Mouse (Mus musculus) adipose tissue, adult 10 weeks (tissue): ENCODE results near the gene Olfr370. TPM values are rescaled to one million over a fixed set of nuclear protein-coding genes. Genes with fewer than 3 reads are reported as not detected.

Experiments
- polyA plus RNA-seq: library from polyadenylated mRNA; stranded (reverse); fragments of 350-450 nt; fragmentation: Illumina TruSeq; extraction: RNeasy Lipid Tissue Mini Kit (QIAGEN cat#74804); gene quantifications from one replicate; pipeline ENCODE4 v1.2.3, GENCODE M21; 2014; ENCODE audit warnings: low read depth, low replicate concordance

The Olfr370 gene
- polyA plus RNA-seq = not detected

DNA sequence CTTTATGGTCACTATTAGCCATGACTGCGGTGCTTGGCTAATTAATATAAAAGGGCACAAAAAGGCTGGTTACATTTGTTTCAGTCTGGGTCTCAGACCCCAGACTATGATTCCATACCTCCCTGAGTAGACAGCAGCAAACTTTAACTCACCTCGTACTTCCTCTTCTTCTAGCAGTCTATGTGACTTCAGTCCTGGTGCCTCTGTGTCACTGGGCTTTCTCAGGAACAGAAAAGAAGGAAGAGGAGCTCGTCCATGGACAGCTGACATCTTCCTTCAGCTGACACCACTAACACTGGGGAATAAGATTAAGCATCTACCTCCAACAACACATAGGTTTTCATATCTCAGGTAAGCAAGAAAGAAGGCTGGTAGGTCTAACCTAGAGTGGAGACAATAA is at the start of gene Olfr370:
Gene Olfr370 (plus strand): TSS at position 45 of the 400 bp plus-strand sequence.

DNA sequence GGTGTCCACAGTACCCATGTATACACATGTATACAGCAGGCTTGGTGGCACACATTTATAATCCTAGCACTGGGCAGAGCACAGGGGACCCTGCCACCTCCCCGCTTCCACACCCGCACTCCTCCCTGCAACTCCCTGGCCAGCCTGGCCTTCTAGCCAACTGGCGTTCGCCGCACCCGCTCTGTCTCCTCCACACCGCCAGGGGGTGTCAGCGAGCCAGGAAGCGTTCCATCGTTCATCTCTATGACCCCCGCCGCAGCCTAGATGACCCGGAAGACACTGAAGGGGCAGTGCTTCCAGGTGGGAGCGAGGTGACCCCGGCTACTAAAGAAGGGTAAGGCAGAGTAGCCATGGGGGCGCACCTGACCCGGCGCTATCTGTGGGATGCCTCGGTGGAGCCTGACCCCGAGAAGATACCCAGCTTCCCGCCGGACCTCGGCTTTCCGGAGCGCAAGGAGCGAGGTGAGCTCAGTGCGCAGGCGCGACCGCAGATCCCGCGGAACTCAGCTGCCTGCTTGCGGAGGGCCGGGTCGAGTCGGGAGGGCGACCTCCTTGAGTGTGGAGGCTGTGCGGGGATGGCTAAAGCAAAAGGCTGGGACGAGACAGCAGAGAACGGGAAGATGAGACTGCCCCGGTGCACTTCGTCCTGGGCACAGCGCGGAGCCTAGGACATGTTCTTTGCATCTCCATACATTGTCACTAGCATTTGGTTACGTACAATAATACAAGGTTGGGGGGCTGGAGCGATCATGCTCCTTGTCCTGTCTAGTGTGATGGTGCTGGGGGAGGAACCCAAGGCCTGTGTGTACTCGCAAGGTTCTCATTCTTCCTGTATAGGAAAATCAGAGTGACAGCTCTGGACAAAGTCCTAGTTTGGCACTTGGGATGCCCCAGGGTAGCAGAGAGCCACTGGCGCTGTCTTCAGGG is 31.2 kb downstream of the Olfr370 start, which contains the start of gene Ndufb7:
Gene Ndufb7 (plus strand): TSS at position 203 of the 927 bp plus-strand sequence.

Other genes starting within 250 kb of the Olfr370 start
- 0.25 TPM for gene Ucp1, start 245.4 kb upstream of the Olfr370 start, polyA plus RNA-seq
- 14.5 TPM for gene Elmod2, start 203.3 kb upstream of the Olfr370 start, polyA plus RNA-seq
- 1.8 TPM for gene Mgat4d, start 187.3 kb upstream of the Olfr370 start, polyA plus RNA-seq
- gene Clgn, start 145.9 kb upstream of the Olfr370 start, polyA plus RNA-seq = 10.1 TPM
- gene Scoc, start 77.4 kb upstream of the Olfr370 start, polyA plus RNA-seq = 64.7 TPM
- 219 TPM for gene Ndufb7, start 30.9 kb downstream of the Olfr370 start, polyA plus RNA-seq
- gene Tecr, start 72.2 kb downstream of the Olfr370 start, polyA plus RNA-seq = 445 TPM
- 32.8 TPM for gene Dnajb1, start 72.4 kb downstream of the Olfr370 start, polyA plus RNA-seq
- 105 TPM for gene Gipc1, start 116.9 kb downstream of the Olfr370 start, polyA plus RNA-seq
- 0.66 TPM for gene Ptger1, start 130.9 kb downstream of the Olfr370 start, polyA plus RNA-seq
- gene Pkn1, start 163.4 kb downstream of the Olfr370 start, polyA plus RNA-seq = 41.0 TPM
- gene Ddx39, start 179.4 kb downstream of the Olfr370 start, polyA plus RNA-seq = 25.3 TPM
- 135 TPM for gene Adgre5, start 205.5 kb downstream of the Olfr370 start, polyA plus RNA-seq